Mouse (Mus musculus) heart, adult 2 months (tissue): ENCODE measurements around the gene Slc25a17. TPM values are rescaled to one million over a fixed set of nuclear protein-coding genes. Genes with fewer than 3 reads are reported as not detected.
A peak's percentile ranks its signal among the peaks of the same experiment; 100 is the strongest.

Source experiments
- DNase-seq, 2 experiments: peaks; one replicate each; pipeline ENCODE4 v3.0.0; 2021
- H3K27ac ChIP-seq: fragments of 200-600 bp; 2 replicates; pipeline ENCODE4 v1.8.1; 2022
- H3K27me3 ChIP-seq: fragments of 200-500 bp; 2 replicates; pipeline ENCODE4 v1.6.1; 2012; ENCODE audit warnings: mild to moderate bottlenecking, low read length, inconsistent platforms, mixed read lengths; ENCODE audit not compliant: control insufficient read depth, insufficient read depth
- H3K36me3 ChIP-seq: fragments of 200-500 bp; 2 replicates; pipeline ENCODE4 v1.6.1; 2012; ENCODE audit warnings: low read length, inconsistent platforms; ENCODE audit not compliant: control insufficient read depth, insufficient read depth
- H3K4me1 ChIP-seq: fragments of 200-500 bp; 2 replicates; pipeline ENCODE4 v1.6.1; 2011; ENCODE audit warnings: low read length; ENCODE audit not compliant: control insufficient read depth, insufficient read depth
- H3K4me3 ChIP-seq: fragments of 200-600 bp; 2 replicates; pipeline ENCODE4 v1.8.1; 2022
- H3K79me2 ChIP-seq: fragments of 200-500 bp; replicated peaks from 2 replicates; pipeline ENCODE4 v1.6.1; 2012; ENCODE audit warnings: mild to moderate bottlenecking, inconsistent platforms, low read length, moderate library complexity, mixed read lengths; ENCODE audit not compliant: control insufficient read depth, insufficient read depth
- H3K9ac ChIP-seq: fragments of 200-500 bp; 2 replicates; pipeline ENCODE4 v1.6.1; 2012; ENCODE audit warnings: low read depth, mild to moderate bottlenecking, control low read depth, inconsistent platforms, low read length, mixed read lengths
- CTCF ChIP-seq: fragments of 200-600 bp; IDR thresholded peaks from 2 replicates; pipeline ENCODE4 v1.8.1; 2022; ENCODE audit warnings: antibody characterized with exemption, mild to moderate bottlenecking, moderate library complexity
- WGBS: fragments of 180-500 bp; shearing (Covaris S2); methylation state at CpG from one replicate; pipeline ENCODE4 v1.1.7; 2018; 5-methylcytosine and 5-hydroxymethylcytosine counted together
- intact Hi-C: fragments of 180-260 bp; cut with DNase I; formaldehyde crosslinking; loops from one replicate; pipeline ENCODE4 v1.15.1; 2025
- polyA plus RNA-seq: library from polyadenylated mRNA; depleted of rRNA; stranded (reverse); fragments of >200 nt; gene quantifications from 2 replicates; pipeline ENCODE4 v1.2.3, GENCODE M21; 2012; rRNA removed
- total RNA-seq, 2 experiments: library from RNA; stranded (reverse); gene quantifications; 2 replicates each; pipeline ENCODE4 v1.2.3; 2021

Gene Slc25a17
- total and polyA plus RNA-seq, 3 experiments, result 13.0 to 15.7 (median 15.1) TPM

DNA sequence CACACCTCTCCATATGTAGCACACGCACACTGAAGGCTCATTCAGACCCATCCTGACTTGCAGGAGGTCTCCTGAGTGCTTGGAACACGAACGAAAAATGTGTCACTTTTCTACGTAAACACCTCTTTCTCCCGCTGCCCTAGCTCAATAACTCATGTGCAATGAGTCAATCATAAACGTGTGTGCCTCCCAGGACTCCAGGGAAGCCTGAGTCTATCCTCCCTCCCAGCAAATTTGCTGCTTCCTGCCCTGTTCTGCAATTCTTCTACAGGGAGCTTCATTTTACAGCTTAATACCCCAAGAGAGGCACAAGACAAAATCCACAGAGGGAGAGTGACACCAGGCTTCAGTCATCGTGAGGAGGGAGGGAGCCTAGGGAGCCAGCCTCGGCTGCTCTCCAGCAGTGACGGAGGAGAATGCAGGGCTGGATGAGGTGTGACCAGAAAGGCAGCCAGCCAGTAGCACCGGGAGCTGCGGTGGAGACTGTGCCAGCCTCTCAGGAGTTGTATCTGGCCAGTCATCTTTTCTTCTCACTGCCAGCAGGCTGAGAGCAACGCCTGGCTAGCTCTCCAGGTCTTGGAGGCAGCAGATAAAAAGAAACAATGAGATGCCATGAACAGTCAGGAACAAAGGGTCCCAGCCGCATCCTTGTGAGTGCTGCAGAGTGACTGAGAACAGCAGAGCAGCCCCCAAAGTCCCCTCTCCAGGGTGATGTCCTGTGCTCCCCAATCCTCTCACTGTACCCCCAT is 88.1 kb downstream of the Slc25a17 start:
- Histone ChIP-seq H3K27me3 (no peaks in the 10 kb centered on the region), H3K4me1 (no peaks in the 10 kb centered on the region; the same call in 1 of the 2 replicates), H3K79me2 (no peaks in the 10 kb centered on the region), H3K27ac (no peak overlapping the region), H3K36me3 (no peaks in the 10 kb centered on the region), H3K4me3 (no peak overlapping the region), H3K9ac (no peak overlapping the region)
- no peak for TF ChIP-seq CTCF
- intact Hi-C loops, result no loop called here
- peak; percentile 50 to 65 for DNase-seq
- WGBS, result 18% methylated on average over 13 of the region's 13 CpGs

Other genes starting within 250 kb of the Slc25a17 start
- 10 to 100 TPM in 1 of 2 experiments, 1 to 10 TPM in 1; 7.2 to 11.0 TPM for gene Mrtfa, start 170.1 kb downstream of the Slc25a17 start, total RNA-seq
- gene Mrtfa, start 170.1 kb downstream of the Slc25a17 start, polyA plus RNA-seq, result 9.0 and 9.6 TPM in 2 replicates
- not detected for gene Mchr1, start 125.3 kb downstream of the Slc25a17 start, total RNA-seq
- not detected in 2 replicates for gene Mchr1, start 125.3 kb downstream of the Slc25a17 start, polyA plus RNA-seq
- gene St13, start 39.3 kb upstream of the Slc25a17 start, total RNA-seq, result 100 to 1,000 TPM; 108 to 111 TPM
- 15.8 and 19.6 TPM in 2 replicates for gene St13, start 39.3 kb upstream of the Slc25a17 start, polyA plus RNA-seq
- gene Xpnpep3, start 39.3 kb upstream of the Slc25a17 start, total RNA-seq, result 10 to 100 TPM; 10.8 to 12.9 TPM
- 5.8 and 12.3 TPM in 2 replicates for gene Xpnpep3, start 39.3 kb upstream of the Slc25a17 start, polyA plus RNA-seq
- gene Dnajb7, start 47.5 kb upstream of the Slc25a17 start, total RNA-seq, result not detected
- gene Dnajb7, start 47.5 kb upstream of the Slc25a17 start, polyA plus RNA-seq, result not detected in 2 replicates
- 100 to 1,000 TPM; 106 to 122 TPM for gene Rbx1, start 105.5 kb upstream of the Slc25a17 start, total RNA-seq
- gene Rbx1, start 105.5 kb upstream of the Slc25a17 start, polyA plus RNA-seq, result 67.8 and 96.1 TPM in 2 replicates
- gene Ep300, start 224.5 kb upstream of the Slc25a17 start, total RNA-seq, result 10 to 100 TPM; 37.7 to 49.0 TPM
- 14.7 and 19.4 TPM in 2 replicates for gene Ep300, start 224.5 kb upstream of the Slc25a17 start, polyA plus RNA-seq